Mouse (Mus musculus) layer of hippocampus, postnatal 10 days (tissue): Measurements from ENCODE around the gene Htra2. TPM values are rescaled to one million over a fixed set of nuclear protein-coding genes. Genes with fewer than 3 reads are reported as not detected.
A peak's percentile ranks its signal among the peaks of the same experiment; 100 is the strongest.

Source experiments
- DNase-seq, 2 experiments: peaks; one replicate each; pipeline ENCODE4 v3.0.0; 2021; ENCODE audit warnings: low spot score in 2 of 2
- long read RNA-seq: library from polyadenylated mRNA; stranded (forward); transcript quantifications from one replicate; pipeline ENCODE4 v2.0.0, GENCODE M21; 2023
- total RNA-seq, 2 experiments: library from RNA; stranded (reverse); gene quantifications; 2 replicates each; pipeline ENCODE4 v1.2.3; 2021

Htra2 gene
- total RNA-seq: 10 to 100 TPM; 68.0 to 70.4 TPM
- long read RNA-seq, transcript Htra2-201 (8 exons, 1,725 nt): major isoform, 45 of 74 reads
- long read RNA-seq, partial matches to known transcripts: 2 of 74 reads
- long read RNA-seq, other reads (novel, unspliced or antisense): 22 of 74 reads

GRCm38 (mm10) chr6:83054871-83055431 is at the start of gene Htra2:
TSS of gene Htra2 (minus strand) at chr6:83055273.
- DNase-seq: peak; percentile 55 to 66

DNA sequence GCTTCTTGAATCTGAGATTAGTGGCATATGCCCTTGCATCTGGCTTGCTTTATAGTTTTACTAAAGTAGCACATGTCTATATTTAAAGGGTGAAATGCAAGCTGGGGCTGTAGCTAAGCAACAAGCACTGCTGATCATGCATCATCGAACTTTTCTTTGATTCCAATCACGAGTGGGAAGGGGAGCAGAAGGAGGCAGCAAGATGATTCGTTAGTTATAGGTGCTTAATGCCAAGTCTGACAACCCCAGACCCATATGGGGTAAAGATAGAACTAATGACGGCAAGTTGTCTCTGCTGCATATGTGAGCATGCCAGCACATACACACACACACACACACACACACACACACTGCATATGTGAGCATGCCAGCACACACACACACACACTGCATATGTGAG is 49.1 kb upstream of the Htra2 start:
- no peak for DNase-seq

- DNase-seq: peak in 1 of 2 experiments; percentile 17
Measured at GRCm38 (mm10) chr6:83103130-83103650, 48.1 kb upstream of the Htra2 start.

- DNase-seq: peak; percentile 63 to 75
Measured at GRCm38 (mm10) chr6:83101688-83102556, 46.8 kb upstream of the Htra2 start.

GRCm38 (mm10) chr6:83101316-83101687 is 46.2 kb upstream of the Htra2 start, which contains the start of the genes Ccdc142 and Gm42688:
TSS of gene Ccdc142 (plus strand) at chr6:83101601.
TSS of gene Gm42688 (plus strand) at chr6:83101617.
- peak; percentile 86 to 90 for DNase-seq

DNA sequence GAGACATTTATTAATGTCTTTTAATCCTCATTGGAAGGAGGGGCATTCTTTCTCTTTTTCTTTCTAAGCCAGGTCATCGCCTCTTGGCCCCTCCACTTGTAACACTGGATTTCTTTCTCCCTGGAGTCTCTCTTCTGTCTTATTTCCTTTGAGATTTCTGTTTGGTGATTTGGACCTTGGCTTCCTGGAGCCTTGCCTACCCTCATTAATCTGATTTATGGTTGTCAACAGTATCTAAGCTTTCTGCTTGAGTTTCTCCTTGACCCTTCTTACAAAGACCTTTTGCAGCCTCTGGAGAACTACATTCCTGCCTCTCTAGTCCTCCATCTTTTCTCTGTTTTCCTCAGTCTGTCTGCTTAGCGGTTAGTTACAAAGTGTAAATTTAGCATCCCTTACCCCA is 43.3 kb upstream of the Htra2 start:
- no peak for DNase-seq

GRCm38 (mm10) chr6:83095968-83096367 is 40.9 kb upstream of the Htra2 start:
- no peak for DNase-seq

- DNase-seq: no peak
Measured at GRCm38 (mm10) chr6:83092416-83093127, 37.5 kb upstream of the Htra2 start.

DNA sequence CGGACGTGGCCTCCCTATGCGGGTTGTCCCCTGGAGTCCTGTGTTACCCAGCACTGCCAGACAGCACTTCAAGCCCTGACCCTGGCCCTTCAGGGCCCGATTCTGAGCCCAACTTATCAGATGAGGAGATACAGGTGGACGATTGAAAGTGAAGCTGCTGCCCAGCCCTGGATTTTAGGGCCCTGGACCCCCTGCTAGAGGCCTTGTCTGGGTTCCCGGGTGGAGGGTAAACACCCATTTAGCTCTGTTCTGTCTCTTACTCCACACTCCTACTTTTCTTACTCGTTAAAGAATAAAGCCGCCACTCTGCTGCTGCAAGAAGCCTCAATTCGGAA is 32.8 kb upstream of the Htra2 start:
- no peak for DNase-seq

GRCm38 (mm10) chr6:83087205-83087925 is 32.3 kb upstream of the Htra2 start:
- DNase-seq: no peak

GRCm38 (mm10) chr6:83086121-83087035 is 31.3 kb upstream of the Htra2 start, which contains the start of gene Lbx2:
TSS of gene Lbx2 (plus strand) at chr6:83086367.
- no peak for DNase-seq

GRCm38 (mm10) chr6:83084477-83084876 is 29.4 kb upstream of the Htra2 start:
- no peak for DNase-seq

DNA sequence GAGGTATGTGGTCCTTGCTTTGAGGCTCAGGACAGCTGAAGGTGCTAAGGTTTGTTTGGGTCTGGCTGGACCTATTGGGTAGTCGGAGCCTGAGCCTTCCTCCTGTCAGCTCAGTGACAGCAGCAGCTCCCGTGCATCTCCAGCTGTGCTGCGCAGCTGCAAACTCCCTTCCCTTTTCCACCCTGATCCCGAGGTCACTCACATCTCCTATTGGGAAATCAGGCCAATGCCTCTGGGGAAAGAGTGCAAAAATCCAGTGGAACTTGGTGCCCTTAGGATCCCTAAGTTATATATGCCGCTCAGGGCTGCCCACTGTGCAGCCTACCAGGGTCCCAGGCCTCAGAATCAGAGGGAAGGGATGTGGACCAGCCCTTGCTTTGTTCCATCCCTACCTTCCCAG is 28.4 kb upstream of the Htra2 start:
- no peak for DNase-seq

GRCm38 (mm10) chr6:83080210-83080609 is 25.1 kb upstream of the Htra2 start:
- DNase-seq: no peak

GRCm38 (mm10) chr6:83078324-83078858 is 23.3 kb upstream of the Htra2 start:
- DNase-seq: peak; percentile 100

- DNase-seq: peak in 1 of 2 experiments; percentile 52
Measured at GRCm38 (mm10) chr6:83077630-83078323, 22.7 kb upstream of the Htra2 start, which contains the start of gene Pcgf1. TSS of gene Pcgf1 (plus strand) at chr6:83077869.

- no peak for DNase-seq
Measured at GRCm38 (mm10) chr6:83074979-83075378, 19.9 kb upstream of the Htra2 start.

GRCm38 (mm10) chr6:83071220-83071619 is 16.1 kb upstream of the Htra2 start:
- no peak for DNase-seq
